Mouse (Mus musculus): ENCODE measurements around the gene Plcl1.

GRCm38 (mm10) chr1:55565933-55566332, 160.2 kb downstream of the Plcl1 start:
- TF ChIP-seq CTCF (IDR thresholded peaks at IDR 0.05; ENCODE audit: low read depth, low read length): no peak
- TF ChIP-seq GATA1 (IDR thresholded peaks at IDR 0.05; ENCODE audit: borderline replicate concordance, low read length): no peak
